Mouse (Mus musculus) kidney, postnatal 10 days (tissue): ENCODE data around the gene Thap3.
"Not testable (repeated sequence)": the region's sequence is repeated elsewhere in the genome, so short reads cannot be mapped to it uniquely, and the experiment has no call there.

Source experiments
- DNase-seq: peaks from one replicate; pipeline ENCODE4 v3.0.0; 2021; ENCODE audit warnings: mixed read lengths

The Thap3 gene

GRCm38 (mm10) chr4:151988342-151989109 is at the start of gene Thap3:
Gene Thap3, minus strand, starts transcription at chr4:151988997.
- DNase-seq = peak; percentile 90

DNA sequence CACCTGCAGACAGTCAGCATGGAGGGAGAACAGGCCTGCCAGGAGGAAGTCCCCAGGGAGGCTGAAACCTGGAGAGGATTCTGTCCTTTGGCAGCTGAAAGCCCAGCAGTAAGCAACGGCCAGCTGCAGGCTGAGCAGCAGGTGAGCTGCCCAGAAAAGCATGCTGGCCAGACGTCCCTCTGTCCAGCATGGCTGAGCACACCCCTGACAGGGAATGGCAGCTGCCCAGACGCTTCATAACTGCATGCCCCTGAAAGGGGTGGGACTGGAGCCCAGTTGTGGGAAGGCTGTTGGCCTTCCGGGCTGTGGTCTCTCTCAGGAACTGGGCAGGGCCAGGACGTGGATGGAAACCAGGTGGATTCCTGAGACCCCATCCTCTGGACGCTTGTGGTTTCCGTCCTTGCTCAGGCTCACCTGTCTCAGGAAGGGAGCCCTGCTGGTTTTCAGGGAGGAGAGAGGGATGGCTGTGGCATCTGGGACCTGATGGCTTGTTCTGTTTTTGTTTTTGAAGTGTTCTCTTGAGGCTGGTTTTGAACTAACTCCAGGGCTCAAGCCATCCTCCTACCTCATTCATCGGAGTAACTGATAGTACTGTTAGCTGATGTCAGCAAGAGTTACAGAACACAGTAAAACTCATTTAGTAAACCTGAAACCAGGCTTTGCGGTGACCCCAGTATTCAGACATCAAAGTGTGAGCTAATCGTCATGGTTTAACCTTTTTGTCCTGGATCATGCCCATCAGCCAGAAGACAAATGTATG is 49.6 kb upstream of the Thap3 start, which contains the start of gene Tas1r1:
Gene Tas1r1 (minus strand): TSS at position 344 of the 760 bp plus-strand sequence.
- peak; percentile 38 for DNase-seq

DNA sequence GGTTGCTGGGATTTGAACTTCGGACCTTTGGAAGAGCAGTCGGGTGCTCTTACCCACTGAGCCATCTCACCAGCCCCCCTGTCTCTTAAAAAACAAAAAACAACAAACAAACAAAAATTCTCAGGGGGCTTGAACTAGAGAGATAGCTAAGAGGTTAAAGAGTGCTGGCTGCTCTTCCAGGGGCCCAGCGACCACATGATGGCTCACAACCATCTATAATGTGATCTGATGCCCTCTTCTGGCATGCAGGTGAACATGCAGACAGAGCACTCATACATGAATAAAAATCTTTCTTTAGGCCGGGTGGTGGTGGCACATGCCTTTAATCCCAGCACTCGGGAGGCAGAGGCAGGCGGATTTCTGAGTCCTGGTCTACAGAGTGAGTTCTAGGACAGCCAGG is 47.7 kb upstream of the Thap3 start:
- not testable (repeated sequence) for DNase-seq

DNA sequence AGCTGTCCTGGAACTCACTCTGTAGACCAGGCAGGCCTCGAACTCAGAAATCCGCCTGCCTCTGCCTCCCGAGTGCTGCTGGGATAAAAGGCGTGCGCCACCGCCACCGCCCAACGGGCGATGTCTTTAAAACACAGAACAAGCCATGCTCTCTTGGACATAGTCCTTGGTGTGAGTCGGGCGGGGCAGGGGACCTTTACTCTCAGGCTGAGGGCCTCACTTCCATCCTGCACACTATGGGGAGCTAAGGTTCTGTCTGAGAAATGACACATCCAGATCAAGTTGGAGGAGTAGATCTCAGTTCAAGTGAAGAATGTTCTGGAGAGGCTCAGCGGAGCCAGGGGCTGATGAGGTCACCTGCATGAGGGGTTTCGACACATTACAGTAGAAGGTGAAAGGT is 44.1 kb upstream of the Thap3 start:
- no peak for DNase-seq

- DNase-seq = peak; percentile 40
These were observed 41.2 kb upstream of the Thap3 start for GRCm38 (mm10) chr4:152029997-152030396.

GRCm38 (mm10) chr4:152029087-152029486 is 40.3 kb upstream of the Thap3 start:
- DNase-seq = peak; percentile 45

DNA sequence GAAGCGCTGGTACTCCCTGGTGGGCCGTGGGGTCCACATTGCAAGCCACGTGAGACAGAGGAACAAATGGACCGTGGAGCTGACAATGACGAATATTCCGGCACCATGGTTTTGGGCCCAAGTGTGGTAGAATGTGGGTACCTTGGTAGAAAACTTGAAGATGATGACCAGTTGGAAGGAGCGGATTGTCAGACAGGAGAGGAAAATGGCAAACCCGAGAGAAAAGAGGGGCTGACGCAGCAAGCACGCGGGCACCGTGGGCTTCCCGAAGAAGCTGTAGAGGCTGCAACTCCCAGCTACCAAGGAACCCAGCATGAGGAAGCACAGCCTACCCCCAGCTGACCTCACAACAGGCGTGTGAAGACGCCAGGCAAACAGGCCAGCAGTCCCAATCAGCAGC is 39.7 kb upstream of the Thap3 start:
- no peak for DNase-seq

GRCm38 (mm10) chr4:152027524-152027923 is 38.7 kb upstream of the Thap3 start, which contains the start of gene Zbtb48:
Gene Zbtb48, minus strand, starts transcription at chr4:152027671.
- DNase-seq = peak; percentile 98

DNA sequence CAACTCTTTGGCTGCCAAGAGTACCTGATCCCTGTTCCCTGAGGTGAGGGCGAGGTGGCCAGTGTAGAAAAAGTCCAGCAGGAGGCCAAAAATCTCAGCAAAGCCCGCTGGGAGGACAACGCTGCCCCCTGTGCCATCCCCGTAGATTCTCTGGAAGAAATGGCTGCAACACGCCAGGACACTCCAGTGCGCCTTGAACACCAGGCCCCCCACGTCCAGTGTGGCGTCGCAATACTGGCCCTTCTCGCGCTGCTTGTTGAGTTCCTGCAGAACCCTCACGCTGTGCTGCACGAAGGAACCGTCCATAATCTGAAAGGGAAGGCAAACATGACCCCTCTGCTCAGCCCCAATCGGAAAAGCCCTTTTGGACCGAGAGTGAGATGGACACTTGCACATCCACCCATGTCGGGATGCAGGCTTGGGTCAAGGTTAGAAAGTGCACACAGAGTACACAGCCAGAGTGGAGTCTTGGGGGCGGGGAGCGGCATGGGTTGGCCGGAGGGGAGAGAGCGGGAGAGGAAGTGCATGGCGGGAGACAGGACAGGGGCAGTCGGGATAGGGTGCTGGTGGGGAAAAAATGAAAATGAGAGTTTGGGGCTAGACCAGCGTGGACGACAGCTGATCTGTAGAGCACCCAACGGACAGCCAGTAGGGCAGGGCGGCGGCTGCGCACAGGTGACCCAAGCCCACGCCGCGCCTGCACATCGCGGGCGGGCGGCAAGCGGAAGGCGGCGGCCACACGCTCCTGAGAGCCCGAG is 38.1 kb upstream of the Thap3 start:
- peak; percentile 63 for DNase-seq

GRCm38 (mm10) chr4:152024525-152024924 is 35.7 kb upstream of the Thap3 start:
- DNase-seq = no peak

DNA sequence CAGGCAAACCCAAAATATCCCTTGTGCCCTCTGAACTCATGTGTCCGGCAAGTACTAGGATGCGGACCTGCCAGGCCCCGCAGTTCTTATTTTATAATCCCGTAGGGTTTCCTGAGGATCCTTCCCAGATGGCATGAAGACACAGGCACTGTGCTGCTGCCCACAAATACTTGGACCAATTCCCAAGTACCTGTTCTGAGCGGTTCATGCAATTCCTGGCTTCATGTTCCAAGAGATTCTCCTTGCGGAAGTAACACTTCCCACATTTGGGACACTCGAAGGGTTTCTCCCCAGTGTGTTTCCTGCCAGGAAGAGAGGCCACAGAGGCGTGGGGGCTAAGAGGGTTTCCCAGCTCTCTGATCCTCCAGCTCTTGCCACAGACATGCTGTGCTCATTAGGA is 33.7 kb upstream of the Thap3 start:
- no peak for DNase-seq

DNA sequence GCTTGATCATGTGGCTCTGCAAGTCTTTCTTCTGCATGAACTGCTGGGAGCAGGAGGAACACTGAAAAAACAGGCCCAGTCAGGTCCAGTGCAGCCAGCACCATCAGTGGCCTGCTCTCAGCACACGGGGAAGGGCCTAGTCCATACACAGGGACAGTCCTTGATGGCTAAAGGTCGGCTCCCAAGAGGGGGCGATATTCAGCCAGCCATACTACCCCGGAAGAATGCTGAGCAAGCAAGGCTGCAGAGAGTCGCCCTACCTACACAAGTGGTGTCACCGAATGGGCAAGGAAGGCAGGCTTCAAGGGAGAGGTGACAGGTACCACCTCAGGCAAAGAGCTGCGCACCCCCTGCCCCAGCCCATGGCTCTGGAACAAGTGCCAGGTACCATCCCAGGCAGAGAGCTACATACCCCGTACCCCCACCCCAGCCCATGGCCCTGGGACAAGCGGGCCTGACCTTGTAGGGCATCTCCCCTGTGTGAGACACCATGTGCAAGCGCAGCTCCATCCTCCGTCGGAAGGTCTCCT is 32.8 kb upstream of the Thap3 start:
- DNase-seq = no peak

DNA sequence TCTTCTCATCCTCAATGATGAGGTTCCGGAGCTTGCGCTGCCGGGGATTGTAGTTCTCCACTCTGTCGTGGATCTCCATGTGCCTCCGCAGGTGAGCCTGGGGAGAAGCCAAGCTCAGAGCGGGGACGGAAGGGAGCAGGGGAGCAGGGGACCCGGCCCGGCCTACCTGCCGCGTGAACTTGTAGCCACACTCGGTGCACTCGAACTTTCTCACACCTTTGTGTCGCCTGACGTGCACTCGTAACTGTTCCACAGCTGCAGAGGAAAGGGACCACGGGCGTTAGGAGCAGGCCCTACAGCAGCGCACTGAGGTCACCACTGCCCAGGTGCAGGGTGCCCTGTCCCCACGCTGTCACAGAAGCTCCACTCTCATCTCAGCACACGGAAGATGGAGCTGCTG is 31.2 kb upstream of the Thap3 start:
- DNase-seq = no peak

DNA sequence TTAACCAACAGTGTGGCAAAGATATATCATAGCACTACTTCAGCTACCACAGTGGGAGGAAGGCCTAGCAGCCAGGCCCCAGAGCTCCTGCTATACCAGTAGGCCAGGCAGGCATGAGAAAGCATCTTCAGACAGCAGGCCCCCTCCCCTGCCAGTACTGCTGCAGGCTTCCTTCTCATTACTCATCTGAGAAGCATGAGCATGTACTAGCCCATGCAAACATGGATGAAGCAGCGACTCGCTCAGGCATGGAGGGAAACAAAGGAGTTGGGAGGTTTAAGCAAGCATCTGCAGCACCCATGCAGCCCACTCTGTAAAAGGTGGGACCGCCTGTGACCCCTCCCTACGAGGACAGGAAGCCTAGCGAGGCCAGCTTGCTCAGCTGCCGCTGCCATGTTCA is 30.3 kb upstream of the Thap3 start:
- DNase-seq = no peak

DNA sequence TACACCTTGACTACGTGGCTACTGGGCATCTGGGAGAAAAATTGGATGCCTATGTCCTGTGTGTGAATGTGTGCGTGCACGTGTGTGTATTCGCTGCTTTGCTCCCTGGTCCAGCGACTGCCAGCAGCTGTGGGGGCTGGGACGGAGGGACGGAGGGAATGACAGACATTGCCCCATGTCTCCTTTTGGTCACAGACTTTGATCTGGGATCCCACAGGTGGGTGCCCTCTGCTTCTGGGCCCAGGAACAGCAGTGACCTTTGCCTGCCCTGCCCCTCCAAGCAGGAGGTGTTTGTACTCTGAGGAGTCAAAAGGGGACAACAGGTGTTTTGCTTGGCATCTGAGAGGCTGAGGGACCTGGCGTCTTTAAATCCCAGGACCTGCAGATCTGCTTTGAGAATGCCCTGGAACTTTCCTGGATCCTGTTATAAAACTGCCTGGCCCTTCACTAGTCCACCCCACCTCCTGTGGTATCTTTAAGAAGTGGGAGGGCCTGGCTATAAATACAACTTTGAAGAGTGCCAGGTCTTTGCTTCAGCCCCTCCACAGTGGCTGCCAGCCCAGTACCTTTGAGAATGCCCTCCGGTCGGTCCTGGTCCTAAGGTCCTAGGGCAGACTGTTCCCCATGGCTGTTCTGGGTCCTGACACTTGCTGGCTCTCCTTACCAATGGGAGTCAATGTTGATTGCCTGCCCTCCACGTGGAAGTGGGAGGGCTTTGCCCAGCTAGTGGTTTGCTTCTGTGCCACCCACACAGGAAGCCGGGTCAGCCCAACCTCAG is 24.4 kb upstream of the Thap3 start:
- DNase-seq = peak; percentile 42

GRCm38 (mm10) chr4:152012109-152012508 is 23.3 kb upstream of the Thap3 start:
- DNase-seq = no peak

DNA sequence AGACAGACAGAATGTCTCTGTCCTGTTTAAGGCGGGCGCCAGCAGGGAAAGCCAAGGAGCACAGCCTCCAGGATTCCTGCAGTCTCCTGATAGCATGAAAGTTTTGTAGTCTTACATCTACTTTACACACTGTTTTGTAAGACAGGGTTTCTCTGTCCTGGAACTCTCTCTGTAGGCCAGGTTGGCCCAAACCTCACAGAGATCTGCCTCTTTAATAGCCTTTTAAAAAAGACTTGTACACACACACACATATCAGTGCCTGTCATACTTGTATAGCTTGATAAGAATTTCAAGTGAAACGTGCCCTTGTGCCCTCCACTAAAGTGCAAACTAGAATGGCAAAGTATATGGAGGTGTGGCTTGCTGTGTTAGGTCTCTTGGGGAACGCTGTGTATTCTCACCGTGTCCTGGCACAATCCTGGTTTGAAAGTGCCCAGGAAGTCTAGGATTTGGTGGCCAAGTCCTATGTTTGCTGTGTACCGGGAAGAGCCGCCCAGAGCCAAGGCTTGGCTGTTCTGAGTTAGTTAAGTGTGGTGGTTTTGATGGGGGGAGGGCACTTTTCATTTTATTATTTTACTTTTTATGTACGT is 22.5 kb upstream of the Thap3 start:
- no peak for DNase-seq

GRCm38 (mm10) chr4:152010707-152011134 is 21.9 kb upstream of the Thap3 start:
- DNase-seq = peak; percentile 34

DNA sequence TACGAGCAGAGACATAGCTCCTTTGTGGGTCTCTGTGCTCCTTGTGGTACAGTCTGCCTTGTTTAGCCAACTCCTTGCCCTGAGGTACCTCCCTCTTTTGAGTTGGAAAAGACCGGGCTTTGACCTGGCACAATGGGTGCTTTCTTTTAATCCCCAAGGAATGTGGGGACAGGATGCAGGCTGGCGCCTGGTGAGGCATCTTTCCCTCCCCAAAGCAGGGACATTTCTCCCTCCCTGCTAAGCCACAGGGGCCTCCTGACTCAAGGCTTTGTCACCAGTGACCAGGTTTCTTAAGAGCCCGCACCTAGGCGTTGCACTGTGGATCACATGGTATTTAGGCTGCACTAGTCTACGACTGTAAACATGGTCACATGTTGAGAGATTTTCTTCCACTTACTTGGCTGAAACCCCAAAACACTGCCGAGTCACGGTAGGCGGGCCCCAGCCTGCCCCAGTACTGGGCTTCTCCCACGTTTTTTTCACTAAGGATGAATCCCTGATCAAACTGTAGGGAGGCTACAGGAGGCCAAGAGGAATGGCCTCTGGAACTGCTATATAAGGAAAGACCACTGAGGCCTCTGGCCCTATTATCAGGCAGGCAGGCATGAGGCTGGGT is 21.4 kb upstream of the Thap3 start:
- DNase-seq = peak; percentile 55

- no peak for DNase-seq
These were observed 20.6 kb upstream of the Thap3 start for GRCm38 (mm10) chr4:152009076-152010051.
